Mouse (Mus musculus) T-helper 17 cell (primary cell): ENCODE results near the gene Adat3.

Experiments used
- in situ Hi-C, 2 experiments: fragments of 300-600 bp; cut with MboI, MseI; formaldehyde crosslinking; loops; 1 replicate in 1 of 2; 2 replicates in 1 of 2; pipeline ENCODE4 v1.15.1; 2025; ENCODE audit warnings: high pct_unique_total_duplicates in 2 of 2

Gene Adat3

GRCm38 (mm10) chr10:80577195-80578130 is 25.2 kb upstream of the Adat3 start, which contains the start of gene Klf16:
Klf16 (minus strand) TSS chr10:80577321.
- in situ Hi-C loops, result loop anchor here (5.0 to 10.0 kb wide), 3 partner anchors 45 to 110 kb away; partner anchors contain the start of gene Csnk1g2 (in 1 of the 2)

DNA sequence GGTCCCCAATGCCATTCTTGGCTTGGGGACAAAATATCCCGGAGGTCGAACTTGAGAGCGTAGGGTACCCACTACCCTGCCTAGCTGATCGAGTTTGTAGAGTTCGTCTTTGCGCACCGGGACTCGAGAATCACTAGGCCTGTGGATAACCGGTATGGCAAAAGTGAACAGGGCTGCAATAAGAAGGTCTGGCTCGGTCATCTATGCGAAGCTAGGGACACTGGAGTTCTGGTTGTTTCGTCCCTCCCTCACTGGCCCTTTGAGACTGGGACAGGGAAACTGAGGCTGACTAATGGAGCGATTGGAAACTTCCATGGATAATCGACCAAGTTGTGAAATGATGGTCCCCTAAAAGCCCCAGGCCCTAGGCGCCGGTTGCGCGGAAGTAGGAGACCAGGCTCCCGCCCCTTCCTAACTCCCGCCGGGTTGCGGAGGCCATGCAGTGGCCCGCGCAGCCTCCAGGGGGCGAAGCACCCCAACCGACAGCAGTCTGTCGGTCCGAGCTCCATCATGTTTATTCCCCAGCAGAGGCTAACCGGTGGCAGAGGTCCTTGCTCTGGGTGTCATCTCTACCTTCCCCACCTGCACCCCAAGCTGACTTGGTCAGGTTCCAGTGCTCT is 24.4 kb upstream of the Adat3 start:
- in situ Hi-C loops, result loop anchor here (5.0 to 10.0 kb wide), 3 partner anchors 44 to 109 kb away; partner anchors contain the start of gene Csnk1g2 (in 1 of the 2)

- in situ Hi-C loops, result loop anchor here (5.0 to 10.0 kb wide), 3 partner anchors 43 to 108 kb away; partner anchors contain the start of gene Csnk1g2 (in 1 of the 2)
These were observed 23.8 kb upstream of the Adat3 start for GRCm38 (mm10) chr10:80578911-80579310.

DNA sequence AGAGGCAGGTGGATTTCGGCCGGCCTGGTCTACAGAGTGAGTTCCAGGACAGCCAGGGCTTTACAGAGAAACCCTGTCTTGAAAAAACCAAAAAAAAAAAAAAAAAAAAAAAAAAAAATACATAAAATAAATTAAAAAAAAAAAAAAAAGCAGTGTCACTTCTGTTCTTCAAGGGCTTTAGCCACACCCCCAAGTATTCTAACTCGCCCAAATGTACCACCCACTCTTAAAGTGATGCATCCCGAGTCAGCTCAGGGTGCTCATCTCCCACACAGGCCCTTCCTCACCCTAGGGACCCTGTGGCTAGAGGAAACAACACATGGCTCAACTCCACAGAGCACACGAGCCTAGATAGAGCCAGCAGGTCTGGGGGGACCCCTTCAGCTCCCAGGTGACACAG is 19.6 kb upstream of the Adat3 start:
- in situ Hi-C loops, result no loop called here

DNA sequence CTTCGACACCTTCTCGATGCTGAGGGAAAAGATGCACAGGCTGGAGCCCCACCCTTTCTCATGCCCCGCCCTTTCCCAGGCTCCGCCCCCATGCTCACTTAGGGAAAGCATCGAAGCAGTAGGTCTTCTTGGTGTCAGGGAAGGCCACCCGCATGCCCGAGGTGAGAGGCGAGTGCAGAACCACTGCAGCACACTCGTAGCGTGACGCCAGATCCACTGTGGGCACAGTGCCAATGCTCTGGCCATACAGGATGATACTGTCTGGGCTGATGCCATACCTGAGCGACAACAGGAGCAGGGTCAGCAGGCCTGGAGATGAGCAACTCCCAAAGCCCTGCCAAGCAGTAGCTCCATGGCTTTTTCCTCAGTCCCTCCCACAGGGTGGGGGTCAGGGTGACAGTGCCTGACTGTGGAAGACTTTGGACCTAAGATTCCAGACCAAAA is 18.6 kb upstream of the Adat3 start:
- in situ Hi-C loops, result no loop called here

GRCm38 (mm10) chr10:80584642-80585552 is 17.8 kb upstream of the Adat3 start:
- in situ Hi-C loops, result no loop called here

GRCm38 (mm10) chr10:80585581-80585980 is 17.1 kb upstream of the Adat3 start:
- in situ Hi-C loops, result no loop called here

- in situ Hi-C loops, result no loop called here
These were observed 16.0 kb upstream of the Adat3 start for GRCm38 (mm10) chr10:80586407-80587304.

- in situ Hi-C loops, result no loop called here
These were observed 15.4 kb upstream of the Adat3 start for GRCm38 (mm10) chr10:80587305-80587657.

DNA sequence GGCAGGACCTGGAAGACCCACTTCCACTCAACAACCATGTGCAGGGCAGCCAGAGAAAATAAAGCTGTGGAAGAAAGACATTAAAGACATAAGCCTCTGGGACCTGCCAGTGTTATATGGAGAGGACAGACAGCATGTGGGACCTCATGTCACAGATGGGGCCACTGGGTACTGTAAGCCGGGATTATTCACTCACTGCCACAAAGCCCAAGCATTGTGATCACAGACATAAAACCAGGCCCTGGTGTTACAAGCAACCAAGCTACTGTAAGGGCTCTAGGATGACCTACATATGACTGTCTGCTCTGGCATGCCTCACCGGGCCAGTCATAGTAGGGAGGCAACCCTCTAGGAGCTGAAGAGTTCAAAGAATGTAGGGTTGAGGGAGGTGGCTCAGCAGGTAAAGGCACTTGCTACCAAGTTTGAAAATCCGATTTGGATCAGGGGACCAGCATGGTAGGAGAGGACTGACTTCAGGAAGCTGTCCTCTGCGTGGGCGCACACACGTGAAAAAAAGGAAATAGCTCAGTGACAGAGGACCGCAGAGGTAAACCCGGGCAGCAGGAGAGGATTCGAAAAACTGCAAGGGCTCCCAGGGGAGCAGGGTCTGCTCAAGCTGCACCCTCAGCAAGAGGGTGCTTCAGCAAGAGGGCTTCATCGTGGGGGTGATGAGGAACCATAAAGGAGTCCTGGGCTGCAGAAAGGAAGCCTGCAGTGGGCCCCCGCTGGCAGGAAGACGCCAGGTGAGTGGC is 13.4 kb upstream of the Adat3 start:
- in situ Hi-C loops, result no loop called here

- in situ Hi-C loops, result no loop called here
These were observed 12.5 kb upstream of the Adat3 start, which contains the start of gene Abhd17a for GRCm38 (mm10) chr10:80589879-80590854. Abhd17a (minus strand) TSS chr10:80590341.

DNA sequence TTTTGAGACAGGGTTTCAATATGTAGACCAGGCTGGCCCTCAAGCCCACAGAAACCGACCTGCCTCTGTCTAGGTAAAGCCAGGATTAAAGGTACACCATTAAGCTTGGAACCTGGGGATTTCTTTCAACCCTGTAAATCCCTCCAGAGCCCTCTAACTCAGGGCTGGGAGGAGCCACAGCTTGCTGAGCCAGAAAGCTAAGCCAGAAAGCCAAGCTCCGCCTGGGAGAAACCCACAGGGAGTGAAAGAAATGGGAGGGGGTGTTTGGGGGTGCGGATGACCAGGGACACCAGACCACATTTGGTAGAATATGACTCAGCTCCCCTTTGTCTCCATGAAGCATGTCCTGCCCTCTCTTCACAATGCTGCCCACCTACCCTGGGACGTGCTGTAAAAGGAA is 6.4 kb upstream of the Adat3 start:
- in situ Hi-C loops, result no loop called here

- in situ Hi-C loops, result no loop called here
These were observed 684 bp downstream of the Adat3 start for GRCm38 (mm10) chr10:80603364-80603763.

DNA sequence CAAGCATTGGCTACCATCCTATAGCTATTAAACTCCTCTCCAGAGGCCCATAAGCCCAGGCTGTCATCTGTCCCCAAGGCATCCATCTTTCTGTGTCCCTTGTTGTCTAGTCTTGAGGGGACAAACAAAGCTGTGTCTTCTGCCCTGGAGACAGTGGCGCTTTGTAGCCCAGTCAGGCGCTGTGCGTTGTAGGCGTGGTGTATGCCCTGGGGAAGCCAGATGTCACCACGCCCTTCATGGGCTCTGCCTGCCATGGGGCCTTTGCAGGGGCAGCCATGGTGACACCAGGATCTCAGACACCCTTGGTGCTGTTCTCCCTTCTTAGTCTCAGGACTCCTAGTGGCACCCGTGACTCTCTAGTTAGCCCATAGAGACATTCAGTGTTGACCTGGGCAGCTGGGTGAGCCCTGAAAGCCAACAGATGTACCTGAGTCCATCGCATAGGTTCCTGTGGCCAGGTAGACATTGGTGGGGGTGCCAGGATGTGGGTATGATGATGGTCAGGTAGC is 1.4 kb downstream of the Adat3 start:
- in situ Hi-C loops, result no loop called here

DNA sequence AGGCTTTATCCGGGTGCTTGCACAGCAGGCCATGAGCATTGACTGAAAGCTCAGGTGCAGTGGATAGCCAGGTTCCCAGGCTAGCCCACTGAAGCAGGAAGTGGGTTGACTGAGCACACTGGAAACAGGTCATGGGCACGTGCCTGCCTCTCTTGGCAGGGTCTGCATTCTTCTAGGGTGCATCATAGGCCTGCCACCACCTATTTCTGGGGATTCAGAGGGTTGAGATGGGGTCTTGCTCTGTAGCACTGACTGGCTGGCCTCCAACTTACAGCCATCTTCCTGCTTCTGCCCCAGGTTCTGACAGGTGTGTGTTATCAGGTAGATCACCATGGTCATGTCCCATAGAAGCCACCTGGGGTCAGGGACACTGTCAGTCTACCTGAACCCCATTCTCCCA is 2.3 kb downstream of the Adat3 start:
- in situ Hi-C loops, result loop anchor here in 1 of 2 experiments (5.0 kb wide), 1 partner anchor 82 kb away; no protein-coding TSS in a partner anchor

- in situ Hi-C loops, result loop anchor here in 1 of 2 experiments (5.0 kb wide), 1 partner anchor 82 kb away; no protein-coding TSS in a partner anchor
These were observed 3.0 kb downstream of the Adat3 start, which contains the start of gene Gm49322 for GRCm38 (mm10) chr10:80605721-80606120. Gm49322 (plus strand) TSS chr10:80606021.

- in situ Hi-C loops, result loop anchor here in 1 of 2 experiments (5.0 kb wide), 1 partner anchor 81 kb away; no protein-coding TSS in a partner anchor
These were observed 3.6 kb downstream of the Adat3 start for GRCm38 (mm10) chr10:80606306-80606705.
